Mouse (Mus musculus) MEL (cell line): Measurements from ENCODE around the gene Casz1. TPM values are rescaled to one million over a fixed set of nuclear protein-coding genes. Genes with fewer than 3 reads are reported as not detected.

ENCODE experiments used
- DNase-seq: peaks from one replicate; pipeline ENCODE4 v3.0.0; 2011; ENCODE audit warnings: low read depth, low spot score
- H3K27ac ChIP-seq: 2 replicates; pipeline ENCODE4 v1.5.1; 2012; ENCODE audit warnings: low read depth, mild to moderate bottlenecking, control low read depth, low read length, moderate library complexity; ENCODE audit not compliant: control insufficient read depth
- H3K27me3 ChIP-seq, 2 experiments: fragments of 150-350 bp in 1 of 2; sonication (generic) in 1 of 2; 2 replicates each; pipeline ENCODE4 v1.6.1; 2012; ENCODE audit warnings: low read length in 2 of 2, mild to moderate bottlenecking in 2 of 2, improper control_type of control experiment in 1 of 2, moderate library complexity in 1 of 2; ENCODE audit not compliant: insufficient read depth in 2 of 2, control insufficient read depth in 1 of 2
- H3K36me3 ChIP-seq, 2 experiments: 2 replicates each; pipeline ENCODE4 v1.6.1; 2012 to 2014; ENCODE audit warnings: low read length in 2 of 2, improper control_type of control experiment in 1 of 2, inconsistent platforms in 1 of 2, mild to moderate bottlenecking in 1 of 2; ENCODE audit not compliant: insufficient read depth in 2 of 2, control insufficient read depth in 1 of 2
- H3K4me1 ChIP-seq, 2 experiments: fragments of 150-350 bp in 1 of 2; sonication (generic) in 1 of 2; 2 replicates each; pipeline ENCODE4 v1.6.1; 2012; ENCODE audit warnings: low read length in 2 of 2, improper control_type of control experiment in 1 of 2, mild to moderate bottlenecking in 1 of 2; ENCODE audit not compliant: insufficient read depth in 2 of 2, control insufficient read depth in 1 of 2
- H3K4me3 ChIP-seq, 2 experiments: fragments of 150-350 bp in 1 of 2; sonication (generic) in 1 of 2; 2 replicates each; pipeline ENCODE4 v1.5.1; 2012; ENCODE audit warnings: low read depth in 2 of 2, low read length in 2 of 2, mild to moderate bottlenecking in 2 of 2, moderate library complexity in 2 of 2, control low read depth in 1 of 2, improper control_type of control experiment in 1 of 2; ENCODE audit not compliant: control insufficient read depth in 1 of 2, insufficient read depth in 1 of 2
- H3K79me2 ChIP-seq: 2 replicates; pipeline ENCODE4 v1.6.1; 2012; ENCODE audit warnings: mild to moderate bottlenecking, low read length, moderate library complexity; ENCODE audit not compliant: control insufficient read depth, poor library complexity, insufficient read depth
- H3K9ac ChIP-seq: 2 replicates; pipeline ENCODE4 v1.6.1; 2012; ENCODE audit warnings: low read depth, mild to moderate bottlenecking, control low read depth, low read length, moderate library complexity; ENCODE audit not compliant: control insufficient read depth, poor library complexity, severe bottlenecking
- H3K9me3 ChIP-seq: fragments of 150-350 bp; sonication (generic); replicated peaks from 2 replicates; pipeline ENCODE4 v1.6.1; 2012; ENCODE audit warnings: mild to moderate bottlenecking, low read length, improper control_type of control experiment, moderate library complexity; ENCODE audit not compliant: insufficient read depth
- BHLHE40 ChIP-seq: IDR thresholded peaks from 2 replicates; pipeline ENCODE4 v1.6.1; 2012; ENCODE audit warnings: low read depth, mild to moderate bottlenecking, inconsistent platforms, low read length, improper control_type of control experiment, borderline replicate concordance
- ELF1 ChIP-seq: IDR thresholded peaks from 2 replicates; pipeline ENCODE4 v1.6.1; 2014; ENCODE audit warnings: low read depth, mild to moderate bottlenecking, inconsistent platforms, low read length, improper control_type of control experiment, moderate library complexity
- GABPA ChIP-seq: IDR thresholded peaks from 2 replicates; pipeline ENCODE4 v1.6.1; 2012; ENCODE audit warnings: low read depth, mild to moderate bottlenecking, inconsistent platforms, low read length, improper control_type of control experiment, moderate library complexity
- GATA1 ChIP-seq: IDR thresholded peaks from 2 replicates; pipeline ENCODE4 v1.6.1; 2011; ENCODE audit warnings: low read depth, low read length, improper control_type of control experiment
- HCFC1 ChIP-seq: IDR thresholded peaks from 2 replicates; pipeline ENCODE4 v1.6.1; 2012; ENCODE audit warnings: low read depth, mild to moderate bottlenecking, inconsistent platforms, low read length, improper control_type of control experiment, moderate library complexity
- JUND ChIP-seq: IDR thresholded peaks from 2 replicates; pipeline ENCODE4 v1.6.1; 2011; ENCODE audit warnings: low read depth, mild to moderate bottlenecking, improper control_type of control experiment, low read length
- KAT2A ChIP-seq: conservative IDR thresholded peaks from 2 replicates; pipeline ENCODE4 v1.6.1; 2012; ENCODE audit warnings: low read depth, low read length, improper control_type of control experiment, inconsistent platforms
- POLR2A ChIP-seq, 2 experiments: IDR thresholded peaks; 2 replicates each; pipeline ENCODE4 v1.6.1; 2011 to 2012; ENCODE audit warnings: low read length in 2 of 2, mild to moderate bottlenecking in 2 of 2, control low read depth in 1 of 2, improper control_type of control experiment in 1 of 2, low read depth in 1 of 2, moderate library complexity in 1 of 2; ENCODE audit not compliant: control insufficient read depth in 1 of 2, insufficient read depth in 1 of 2, poor library complexity in 1 of 2
- POLR2AphosphoS2 ChIP-seq: IDR thresholded peaks from 2 replicates; pipeline ENCODE4 v1.6.1; 2011; ENCODE audit warnings: low read length, improper control_type of control experiment
- RAD21 ChIP-seq: IDR thresholded peaks from 2 replicates; pipeline ENCODE4 v1.6.1; 2011; ENCODE audit warnings: mild to moderate bottlenecking, low read depth, low read length, improper control_type of control experiment
- SMC3 ChIP-seq: IDR thresholded peaks from 2 replicates; pipeline ENCODE4 v1.6.1; 2011; ENCODE audit warnings: low read depth, low read length, improper control_type of control experiment
- USF1 ChIP-seq: IDR thresholded peaks from 2 replicates; pipeline ENCODE4 v1.6.1; 2014; ENCODE audit warnings: low read depth, mild to moderate bottlenecking, inconsistent platforms, low read length, improper control_type of control experiment, moderate library complexity
- USF2 ChIP-seq, 2 experiments: IDR thresholded peaks; 2 replicates each; pipeline ENCODE4 v1.6.1; 2011 to 2012; ENCODE audit warnings: improper control_type of control experiment in 2 of 2, low read length in 2 of 2, borderline replicate concordance in 1 of 2, inconsistent platforms in 1 of 2, low read depth in 1 of 2, mild to moderate bottlenecking in 1 of 2; ENCODE audit not compliant: insufficient read depth in 1 of 2
- ZKSCAN1 ChIP-seq: IDR thresholded peaks from 2 replicates; pipeline ENCODE4 v1.6.1; 2012; ENCODE audit warnings: low read depth, mild to moderate bottlenecking, inconsistent platforms, low read length, improper control_type of control experiment, moderate library complexity
- ZMIZ1 ChIP-seq: IDR thresholded peaks from 2 replicates; pipeline ENCODE4 v1.6.1; 2012; ENCODE audit warnings: low read depth, mild to moderate bottlenecking, inconsistent platforms, low read length, improper control_type of control experiment, moderate library complexity
- polyA plus RNA-seq, 2 experiments: library from polyadenylated mRNA; stranded (reverse) in 1 of 2; unstranded in 1 of 2; fragments of >175 nt in 1 of 2; fragments of >200 nt in 1 of 2; gene quantifications; 2 replicates each; pipeline versions ENCODE4 v1.2.1 to v1.2.4; 2012; ENCODE audit warnings: low replicate concordance in 2 of 2, low read depth in 1 of 2; ENCODE audit not compliant: insufficient read length in 2 of 2, insufficient read depth in 1 of 2, missing spikeins in 1 of 2
- total RNA-seq: library from RNA; depleted of rRNA; stranded (reverse); fragments of 300-350 nt; gene quantifications from 2 replicates; pipeline ENCODE4 v1.2.3, GENCODE M21; 2012

Gene Casz1
- total and polyA plus RNA-seq, 3 experiments = 1.3 to 3.2 TPM; not detected in 1

DNA sequence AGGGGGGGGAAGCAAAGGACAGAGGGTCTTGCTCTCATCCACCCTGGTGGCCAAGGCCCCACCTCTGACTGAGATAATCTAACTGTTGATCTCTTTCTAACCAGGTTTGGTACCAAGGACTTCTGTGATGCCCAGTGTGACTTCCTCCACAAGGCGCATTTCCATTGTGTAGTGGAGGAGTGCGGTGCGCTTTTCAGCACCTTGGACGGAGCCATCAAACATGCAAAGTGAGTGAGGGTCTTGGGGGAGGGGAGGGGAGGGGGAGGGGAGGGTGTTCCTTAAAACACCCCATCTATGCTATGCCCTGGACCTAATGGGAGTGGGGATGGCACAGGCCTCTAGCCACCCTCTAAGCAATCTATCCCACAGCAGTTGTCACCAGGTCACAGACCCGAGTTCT is 138.9 kb downstream of the Casz1 start:
- Histone ChIP-seq H3K9ac (no peak overlapping the region), H3K9me3 (no peaks in the 10 kb centered on the region), H3K27ac (no peak overlapping the region), H3K27me3 (no peaks in the 10 kb centered on the region)
- no peak for TF ChIP-seq GABPA
- TF ChIP-seq KAT2A = no peak
- TF ChIP-seq SMC3 = no peak
- no peak for TF ChIP-seq POLR2A (IDR thresholded peaks at IDR 0.05; ENCODE audit: control insufficient read depth in 1 of 2, insufficient read depth in 1 of 2, low read depth in 1 of 2, low read length in 2 of 2, poor library complexity in 1 of 2)
- TF ChIP-seq USF1 = no peak
- no peak for TF ChIP-seq JUND
- no peak for TF ChIP-seq RAD21
- TF ChIP-seq USF2 (IDR thresholded peaks at IDR 0.05; ENCODE audit: borderline replicate concordance in 1 of 2, insufficient read depth in 1 of 2, low read depth in 1 of 2, low read length in 2 of 2) = no peak
- no peak for TF ChIP-seq BHLHE40
- TF ChIP-seq, all 39 proteins: peak for 0
- peaks cover 0 to 5% of the 10 kb centered on the region in 2 experiments; a peak in 2 of 4 replicates for H3K4me1 ChIP-seq
- peaks cover 0 to 4% of the 10 kb centered on the region in 2 experiments; a peak in 2 of 4 replicates for H3K36me3 ChIP-seq
- no peak overlapping the region for H3K4me3 ChIP-seq
- no peaks in the 10 kb centered on the region; the same call in 1 of the 2 replicates for H3K79me2 ChIP-seq
- DNase-seq = no peak

DNA sequence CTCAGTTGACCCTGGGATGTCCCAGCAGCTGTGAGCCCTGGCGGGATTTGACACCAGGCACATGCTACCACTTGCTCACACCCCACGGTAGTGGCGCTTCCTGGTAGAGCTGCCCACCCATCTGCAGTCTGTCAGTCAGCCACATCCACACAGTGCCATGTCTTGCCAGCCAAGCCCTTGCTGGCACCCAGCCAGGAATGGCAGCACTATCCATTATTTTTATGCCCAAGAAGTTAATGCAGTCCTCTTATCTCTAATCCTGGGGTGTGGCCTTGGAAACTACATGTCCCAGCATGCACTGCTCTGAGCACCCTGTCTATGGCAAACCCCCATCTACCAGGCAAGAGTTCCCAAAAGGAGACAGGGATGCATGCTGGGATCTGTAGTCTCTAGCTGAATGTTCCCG is 141.2 kb downstream of the Casz1 start:
- H3K27ac ChIP-seq = no peak overlapping the region
- H3K79me2 ChIP-seq = no peaks in the 10 kb centered on the region; the same call in 1 of the 2 replicates
- H3K9ac ChIP-seq = no peak overlapping the region
- peak; percentile 59 for DNase-seq
- H3K4me1 ChIP-seq = peaks cover 0 to 5% of the 10 kb centered on the region in 2 experiments; a peak in 2 of 4 replicates
- peaks cover 0 to 4% of the 10 kb centered on the region in 2 experiments; a peak in 2 of 4 replicates for H3K36me3 ChIP-seq
- TF ChIP-seq HCFC1 (peak; percentile 94), POLR2A (IDR thresholded peaks at IDR 0.05; ENCODE audit: control insufficient read depth in 1 of 2, insufficient read depth in 1 of 2, low read depth in 1 of 2, low read length in 2 of 2, poor library complexity in 1 of 2) (no peak), GATA1 (peak; percentile 74), ELF1 (0 out of 2 replicates have a peak, but pooled peaks have one; percentile 8)
- no peaks in the 10 kb centered on the region for H3K9me3 ChIP-seq
- no peak overlapping the region for H3K4me3 ChIP-seq
- H3K27me3 ChIP-seq = no peaks in the 10 kb centered on the region

DNA sequence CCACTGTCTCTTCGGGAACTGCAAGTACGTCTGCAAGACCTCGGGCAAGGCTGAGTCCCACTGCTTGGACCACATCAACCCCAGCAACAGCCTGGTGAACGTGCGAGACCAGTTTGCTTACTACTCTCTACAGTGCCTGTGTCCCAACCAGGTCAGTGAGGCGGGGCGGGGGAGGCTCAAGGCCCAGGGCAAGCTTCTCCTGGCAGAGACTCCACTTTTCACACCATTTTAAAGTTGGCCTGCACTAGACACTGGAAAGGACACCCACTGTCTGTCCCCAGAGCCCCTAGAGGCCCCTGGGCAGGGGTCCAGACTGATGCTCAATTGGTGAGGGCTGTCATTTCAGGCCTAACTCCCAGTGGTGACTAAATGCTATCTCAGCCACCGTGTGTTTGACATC is 141.8 kb downstream of the Casz1 start:
- TF ChIP-seq ZMIZ1 (no peak), POLR2AphosphoS2 (no peak), ZKSCAN1 (no peak), ELF1 (no peak)
- H3K9ac ChIP-seq = no peak overlapping the region
- H3K4me3 ChIP-seq = no peak overlapping the region
- H3K4me1 ChIP-seq = peaks cover 0 to 5% of the 10 kb centered on the region in 2 experiments; a peak in 2 of 4 replicates
- no peak for DNase-seq
- no peaks in the 10 kb centered on the region for H3K79me2 ChIP-seq
- H3K36me3 ChIP-seq = peaks cover 0 to 3% of the 10 kb centered on the region in 2 experiments; a peak in 2 of 4 replicates
- H3K9me3 ChIP-seq = no peaks in the 10 kb centered on the region
- H3K27ac ChIP-seq = no peak overlapping the region
- H3K27me3 ChIP-seq = no peaks in the 10 kb centered on the region
